Mouse (Mus musculus): ENCODE data around the gene Galnt4.

DNA sequence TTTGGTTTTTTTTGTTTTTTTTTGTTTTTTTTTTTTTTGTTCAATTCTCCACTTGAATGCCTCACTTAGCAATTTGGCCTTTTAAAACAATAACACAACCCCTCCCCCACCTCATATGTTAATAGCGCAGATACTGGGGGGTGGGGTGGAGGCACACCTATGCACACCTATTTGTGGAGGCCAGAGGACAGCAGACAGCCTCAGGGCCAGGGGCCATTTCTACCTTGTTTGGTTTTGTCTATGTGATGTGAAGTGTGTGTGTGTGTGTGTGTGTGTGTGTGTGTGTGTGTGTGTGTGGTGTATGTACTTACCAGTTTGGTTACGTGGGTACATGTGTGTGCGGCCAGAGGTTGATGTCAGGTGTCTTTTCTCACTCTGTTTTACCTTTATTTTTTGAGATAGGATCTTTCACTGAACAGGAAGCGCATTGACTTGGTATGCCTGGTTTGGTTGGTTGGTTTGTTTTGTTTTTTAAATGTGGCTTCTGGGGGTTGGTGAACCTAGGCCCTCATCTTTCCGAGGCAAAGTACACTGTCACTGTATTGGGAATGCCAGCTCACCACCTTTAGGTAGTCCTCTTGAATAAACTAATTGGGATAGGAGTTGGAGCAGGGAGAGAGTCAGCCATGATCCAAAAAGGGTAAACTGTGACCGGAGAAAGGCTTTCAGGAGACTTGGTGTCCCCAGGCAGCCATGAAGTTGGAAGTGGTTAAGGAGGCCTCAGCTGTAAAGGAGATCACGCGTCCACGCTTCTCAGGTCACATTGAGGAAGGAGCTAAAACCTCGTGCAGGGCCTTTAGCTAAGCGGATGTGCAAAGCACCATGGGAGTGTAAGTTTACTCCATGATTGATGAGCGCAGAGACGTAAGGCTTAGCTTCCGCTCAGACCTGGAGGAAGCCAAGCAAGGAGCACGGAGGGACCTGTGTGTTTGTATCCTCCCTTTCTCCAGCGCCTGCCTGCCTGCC is 9.0 kb downstream of the Galnt4 start:
- TF ChIP-seq GATA1 (IDR thresholded peaks at IDR 0.05; ENCODE audit: low read length) (no peak), TAL1 (IDR thresholded peaks at IDR 0.05; ENCODE audit: low read length) (no peak)
